Mouse (Mus musculus): Measurements from ENCODE around the gene Itk.

The Itk gene

GRCm38 (mm10) chr11:46308271-46308974 lies 80.9 kb downstream of the Itk start:
- no peak for DNase-seq (ENCODE audit: low spot score)

GRCm38 (mm10) chr11:46307768-46308167 lies 81.5 kb downstream of the Itk start:
- DNase-seq (ENCODE audit: low spot score), result no peak

GRCm38 (mm10) chr11:46306776-46307175 lies 82.5 kb downstream of the Itk start:
- no peak for DNase-seq (ENCODE audit: low spot score)

- no peak for DNase-seq (ENCODE audit: low spot score)
Observed at GRCm38 (mm10) chr11:46305881-46306520, 83.3 kb downstream of the Itk start.

- DNase-seq (ENCODE audit: low spot score), result no peak
Observed at GRCm38 (mm10) chr11:46304864-46305710, 84.2 kb downstream of the Itk start.

GRCm38 (mm10) chr11:46304093-46304492 lies 85.2 kb downstream of the Itk start:
- DNase-seq (ENCODE audit: low spot score), result no peak

GRCm38 (mm10) chr11:46302471-46302870 lies 86.8 kb downstream of the Itk start:
- DNase-seq (ENCODE audit: low spot score), result peak; percentile 72

- no peak for DNase-seq (ENCODE audit: low spot score)
Observed at GRCm38 (mm10) chr11:46301579-46302248, 87.6 kb downstream of the Itk start.

GRCm38 (mm10) chr11:46299901-46300300 lies 89.4 kb downstream of the Itk start:
- no peak for DNase-seq (ENCODE audit: low spot score)

GRCm38 (mm10) chr11:46298889-46299785 lies 90.2 kb downstream of the Itk start:
- no peak for DNase-seq (ENCODE audit: low spot score)

- no peak for DNase-seq (ENCODE audit: low spot score)
Observed at GRCm38 (mm10) chr11:46294390-46294789, 94.9 kb downstream of the Itk start.

- DNase-seq (ENCODE audit: low spot score), result no peak
Observed at GRCm38 (mm10) chr11:46293491-46293890, 95.8 kb downstream of the Itk start.

GRCm38 (mm10) chr11:46290988-46291405 lies 98.3 kb downstream of the Itk start:
- DNase-seq (ENCODE audit: low spot score), result peak; percentile 59

GRCm38 (mm10) chr11:46289561-46289960 lies 99.8 kb downstream of the Itk start:
- no peak for DNase-seq (ENCODE audit: low spot score)

GRCm38 (mm10) chr11:46289022-46289421 lies 100.3 kb downstream of the Itk start:
- DNase-seq (ENCODE audit: low spot score), result no peak

- no peak for DNase-seq (ENCODE audit: low spot score)
Observed at GRCm38 (mm10) chr11:46288091-46288490, 101.2 kb downstream of the Itk start.

- no peak for DNase-seq (ENCODE audit: low spot score)
Observed at GRCm38 (mm10) chr11:46286803-46287202, 102.5 kb downstream of the Itk start.

- DNase-seq (ENCODE audit: low spot score), result no peak
Observed at GRCm38 (mm10) chr11:46283800-46284199, 105.5 kb downstream of the Itk start.

- DNase-seq (ENCODE audit: low spot score), result no peak
Observed at GRCm38 (mm10) chr11:46282612-46283011, 106.7 kb downstream of the Itk start.

GRCm38 (mm10) chr11:46278709-46279108 lies 110.6 kb downstream of the Itk start:
- no peak for DNase-seq (ENCODE audit: low spot score)

- no peak for DNase-seq (ENCODE audit: low spot score)
Observed at GRCm38 (mm10) chr11:46278140-46278539, 111.2 kb downstream of the Itk start.
